Mouse (Mus musculus) spleen, postnatal 0 days (tissue): ENCODE data around the gene Lmtk2. TPM values are rescaled to one million over a fixed set of nuclear protein-coding genes. Genes with fewer than 3 reads are reported as not detected.

ENCODE experiments used
- polyA plus RNA-seq: library from polyadenylated mRNA; unstranded; fragments of >200 nt; fragmentation: Nextera tagmentation; extraction: Ambion mirVana; gene quantifications from 2 replicates; pipeline ENCODE4 v1.2.1, GENCODE M21; 2015

Lmtk2 gene
- 2.7 and 3.0 TPM in 2 replicates for polyA plus RNA-seq

GRCm38 (mm10) chr5:144100149-144100935 is at the start of gene Lmtk2:
TSS of gene Lmtk2 (plus strand) at chr5:144100436.

GRCm38 (mm10) chr5:144189950-144190583 is 89.8 kb downstream of the Lmtk2 start, which contains the start of gene Bhlha15:
TSS of gene Bhlha15 (plus strand) at chr5:144190286.

DNA sequence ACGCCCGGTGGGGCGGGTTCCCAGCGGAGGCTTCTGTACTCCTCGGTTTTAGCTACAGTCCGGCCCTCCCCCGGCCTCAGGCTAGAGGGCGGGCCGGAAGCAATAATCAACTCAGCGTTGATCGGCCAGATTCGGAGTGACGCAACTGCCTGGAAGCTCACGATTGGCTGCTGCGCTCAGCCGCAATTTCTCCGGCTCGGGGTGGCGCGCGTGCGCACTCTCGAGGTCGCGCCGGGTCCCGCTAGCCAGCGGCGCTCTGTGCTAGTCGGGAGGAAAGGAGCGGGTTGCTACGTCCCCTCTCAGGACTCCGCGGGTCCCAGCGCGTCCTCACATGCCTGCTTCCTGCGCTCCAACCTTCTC is 123.2 kb downstream of the Lmtk2 start, which contains the start of gene Tecpr1:
Gene Tecpr1, minus strand, starts transcription at position 113 of the 360 bp plus-strand sequence.

Other genes starting within 250 kb of the Lmtk2 start
- gene Ankrd61, start 202.8 kb upstream of the Lmtk2 start, polyA plus RNA-seq: 0.29 and 0.45 TPM in 2 replicates
- 49.3 and 49.4 TPM in 2 replicates for gene Aimp2, start 190.6 kb upstream of the Lmtk2 start, polyA plus RNA-seq
- gene Pms2, start 190.5 kb upstream of the Lmtk2 start, polyA plus RNA-seq: 20.4 and 22.8 TPM in 2 replicates
- gene Gm42421, start 172.3 kb upstream of the Lmtk2 start, polyA plus RNA-seq: 0.27 and 1.2 TPM in 2 replicates
- 0.93 and 1.2 TPM in 2 replicates for gene Rsph10b, start 167.4 kb upstream of the Lmtk2 start, polyA plus RNA-seq
- 54.7 and 55.0 TPM in 2 replicates for gene Ccz1, start 85.6 kb upstream of the Lmtk2 start, polyA plus RNA-seq
- 0.21 TPM in 1 of 2 replicates, not detected in the other for gene Ocm, start 73.8 kb upstream of the Lmtk2 start, polyA plus RNA-seq
- gene Bhlha15, start 89.8 kb downstream of the Lmtk2 start, polyA plus RNA-seq: 0.12 and 0.18 TPM in 2 replicates
- gene Tecpr1, start 123.2 kb downstream of the Lmtk2 start, polyA plus RNA-seq: 6.2 and 7.6 TPM in 2 replicates
- 58.3 and 64.6 TPM in 2 replicates for gene Bri3, start 144.0 kb downstream of the Lmtk2 start, polyA plus RNA-seq